Mouse (Mus musculus) kidney, embryonic 15.5 days (tissue): ENCODE measurements at regions not wholly inside any gene's neighbourhood (a gene's known extent, or its start where the extent isn't known, plus 50 kb on each side); places are given as distances from the start of the nearest gene placed in this dataset.

Experiments
- ATAC-seq: fragments of 200-750 bp; cut with Nextera tagmentation; replicated peaks from 2 replicates; pipeline ENCODE4 v1.8.0; 2017; ENCODE audit warnings: moderate TSS enrichment; ENCODE audit not compliant: low FRiP score
- H3K27ac ChIP-seq: fragments of 300-500 bp; sonication (generic); 2 replicates; pipeline ENCODE4 v1.5.1; 2015; ENCODE audit warnings: mild to moderate bottlenecking, inconsistent platforms
- H3K27me3 ChIP-seq: fragments of 300-500 bp; sonication (generic); 2 replicates; pipeline ENCODE4 v1.6.1; 2015; ENCODE audit warnings: inconsistent platforms
- H3K36me3 ChIP-seq: fragments of 300-500 bp; sonication (generic); 2 replicates; pipeline ENCODE4 v1.6.1; 2015; ENCODE audit warnings: inconsistent platforms
- H3K4me1 ChIP-seq: fragments of 300-500 bp; sonication (generic); 2 replicates; pipeline ENCODE4 v1.6.1; 2015; ENCODE audit warnings: inconsistent platforms
- H3K4me2 ChIP-seq: fragments of 300-500 bp; sonication (generic); 2 replicates; pipeline ENCODE4 v1.6.1; 2015; ENCODE audit warnings: moderate library complexity, mild to moderate bottlenecking, inconsistent platforms
- H3K4me3 ChIP-seq: fragments of 300-500 bp; sonication (generic); replicated peaks from 2 replicates; pipeline ENCODE4 v1.5.1; 2015; ENCODE audit warnings: mild to moderate bottlenecking, inconsistent platforms
- H3K9ac ChIP-seq: fragments of 300-500 bp; sonication (generic); 2 replicates; pipeline ENCODE4 v1.6.1; 2015; ENCODE audit warnings: mild to moderate bottlenecking, inconsistent platforms
- H3K9me3 ChIP-seq: fragments of 300-500 bp; sonication (generic); replicated peaks from 2 replicates; pipeline ENCODE4 v1.6.1; 2016; ENCODE audit warnings: inconsistent platforms
- WGBS: fragments of 180-500 bp; shearing (Covaris S2); methylation state at CpG from one replicate; pipeline ENCODE4 v1.1.7; 2015; ENCODE audit warnings: mixed read lengths; 5-methylcytosine and 5-hydroxymethylcytosine counted together

- H3K9ac ChIP-seq: no peak overlapping the region
- H3K4me1 ChIP-seq: peaks cover 13% of the 10 kb centered on the region
- no peak for ATAC-seq
- H3K27ac ChIP-seq: no peak overlapping the region
- no peak overlapping the region for H3K4me2 ChIP-seq
- peaks cover 51% of the 10 kb centered on the region for H3K27me3 ChIP-seq
- H3K4me3 ChIP-seq: no peak overlapping the region
- no peaks in the 10 kb centered on the region for H3K36me3 ChIP-seq
- 69% methylated on average over 4 of the region's 4 CpGs for WGBS
- H3K9me3 ChIP-seq: no peaks in the 10 kb centered on the region
Measured at GRCm38 (mm10) chr11:85996686-85997085, 110.5 kb downstream of the Tbx4 start.

- no peaks in the 10 kb centered on the region for H3K9me3 ChIP-seq
- 67% methylated on average over 7 of the region's 7 CpGs for WGBS
- no peak for ATAC-seq
Measured at GRCm38 (mm10) chr11:86003341-86003740, 117.1 kb downstream of the Tbx4 start.

GRCm38 (mm10) chr11:86005284-86005683 is 119.1 kb downstream of the Tbx4 start:
- ATAC-seq: no peak
- Histone ChIP-seq H3K9me3 (no peaks in the 10 kb centered on the region), H3K27me3 (no peaks in the 10 kb centered on the region), H3K4me3 (no peak overlapping the region), H3K36me3 (no peaks in the 10 kb centered on the region), H3K4me1 (no peaks in the 10 kb centered on the region), H3K9ac (no peak overlapping the region), H3K27ac (no peak overlapping the region), H3K4me2 (no peak overlapping the region)
- 72% methylated on average over 2 of the region's 2 CpGs for WGBS

More at GRCm38 (mm10) chr11:86003341-86003740, 117.1 kb downstream of the Tbx4 start:
- Histone ChIP-seq H3K4me3 (no peak overlapping the region), H3K4me2 (no peak overlapping the region), H3K27ac (no peak overlapping the region), H3K36me3 (no peaks in the 10 kb centered on the region), H3K4me1 (no peaks in the 10 kb centered on the region), H3K9ac (no peak overlapping the region), H3K27me3 (0 out of 2 replicates have a peak, but pooled peaks cover 3% of the 10 kb centered on the region)

GRCm38 (mm10) chr11:86005899-86006445 is 119.8 kb downstream of the Tbx4 start:
- no peaks in the 10 kb centered on the region for H3K9me3 ChIP-seq

GRCm38 (mm10) chr11:86006859-86007258 is 120.6 kb downstream of the Tbx4 start:
- WGBS: 87% methylated on average over 4 of the region's 4 CpGs
- H3K9me3 ChIP-seq: no peaks in the 10 kb centered on the region

More at GRCm38 (mm10) chr11:86005899-86006445, 119.8 kb downstream of the Tbx4 start:
- H3K36me3 ChIP-seq: no peaks in the 10 kb centered on the region
- H3K9ac ChIP-seq: no peak overlapping the region
- H3K27ac ChIP-seq: no peak overlapping the region
- 79% methylated on average over 9 of the region's 9 CpGs for WGBS
- no peak for ATAC-seq
- no peaks in the 10 kb centered on the region for H3K27me3 ChIP-seq
- H3K4me3 ChIP-seq: no peak overlapping the region
- H3K4me2 ChIP-seq: no peak overlapping the region
- H3K4me1 ChIP-seq: no peaks in the 10 kb centered on the region

More at GRCm38 (mm10) chr11:86006859-86007258, 120.6 kb downstream of the Tbx4 start:
- no peak for ATAC-seq
- no peaks in the 10 kb centered on the region for H3K36me3 ChIP-seq
- no peak overlapping the region for H3K27ac ChIP-seq
- H3K27me3 ChIP-seq: no peaks in the 10 kb centered on the region
- H3K4me1 ChIP-seq: no peaks in the 10 kb centered on the region
- no peak overlapping the region for H3K9ac ChIP-seq
- no peak overlapping the region for H3K4me3 ChIP-seq
- no peak overlapping the region for H3K4me2 ChIP-seq
